Mouse (Mus musculus) forebrain, postnatal 0 days (tissue): ENCODE results near the gene Chp2. TPM values are rescaled to one million over a fixed set of nuclear protein-coding genes. Genes with fewer than 3 reads are reported as not detected.

ENCODE experiments used
- ATAC-seq: fragments of 200-750 bp; cut with Nextera tagmentation; 2 replicates; pipeline ENCODE4 v1.8.0; 2017; ENCODE audit warnings: mild to moderate bottlenecking, moderate library complexity
- DNase-seq: peaks from one replicate; pipeline ENCODE4 v3.0.0-alpha.2; 2015
- H3K27ac ChIP-seq: fragments of 300-500 bp; sonication (generic); 2 replicates; pipeline ENCODE4 v1.5.1; 2014; ENCODE audit warnings: low read depth, mild to moderate bottlenecking, antibody characterized with exemption, low read length, moderate library complexity, mixed read lengths
- H3K27me3 ChIP-seq: fragments of 300-500 bp; sonication (generic); 2 replicates; pipeline ENCODE4 v1.6.1; 2014; ENCODE audit warnings: mild to moderate bottlenecking, low read length, mixed read lengths; ENCODE audit not compliant: insufficient read depth
- H3K36me3 ChIP-seq: fragments of 300-500 bp; sonication (generic); 2 replicates; pipeline ENCODE4 v1.6.1; 2014; ENCODE audit warnings: mild to moderate bottlenecking, moderate library complexity; ENCODE audit not compliant: insufficient read depth
- H3K4me1 ChIP-seq: fragments of 300-500 bp; sonication (generic); 2 replicates; pipeline ENCODE4 v1.6.1; 2014; ENCODE audit warnings: antibody characterized with exemption; ENCODE audit not compliant: insufficient read depth
- H3K4me2 ChIP-seq: fragments of 300-500 bp; sonication (generic); 2 replicates; pipeline ENCODE4 v1.6.1; 2014; ENCODE audit warnings: low read depth, mild to moderate bottlenecking, moderate library complexity
- H3K4me3 ChIP-seq: fragments of 300-500 bp; sonication (generic); 2 replicates; pipeline ENCODE4 v1.5.1; 2014; ENCODE audit warnings: low read depth, low read length, mixed read lengths
- H3K9ac ChIP-seq: fragments of 300-500 bp; sonication (generic); 2 replicates; pipeline ENCODE4 v1.6.1; 2014; ENCODE audit warnings: mild to moderate bottlenecking
- H3K9me3 ChIP-seq: fragments of 300-500 bp; sonication (generic); 2 replicates; pipeline ENCODE4 v1.6.1; 2016; ENCODE audit warnings: low read length
- CTCF ChIP-seq: sonication (generic); IDR thresholded peaks from 2 replicates; pipeline ENCODE4 v1.5.1; 2016; ENCODE audit warnings: antibody characterized with exemption, control low read depth, low read depth
- WGBS: fragments of 180-500 bp; shearing (Covaris S2); extraction: QIAGEN DNeasy Blood & Tissue Kit; methylation state at CpG from one replicate; pipeline ENCODE4 v1.1.7; 2014; 5-methylcytosine and 5-hydroxymethylcytosine counted together
- polyA plus RNA-seq: library from polyadenylated mRNA; unstranded; fragments of >200 nt; fragmentation: Nextera tagmentation; extraction: Ambion mirVana; gene quantifications from 2 replicates; pipeline ENCODE4 v1.2.1, GENCODE M21; 2015
- total RNA-seq: library from RNA; depleted of rRNA; stranded (reverse); fragments of >200 nt; gene quantifications from 2 replicates; pipeline ENCODE4 v1.2.3, GENCODE M21; 2014

The Chp2 gene
- total and polyA plus RNA-seq, 2 experiments from 2014 or later = 1.00 to 1.1 TPM

DNA sequence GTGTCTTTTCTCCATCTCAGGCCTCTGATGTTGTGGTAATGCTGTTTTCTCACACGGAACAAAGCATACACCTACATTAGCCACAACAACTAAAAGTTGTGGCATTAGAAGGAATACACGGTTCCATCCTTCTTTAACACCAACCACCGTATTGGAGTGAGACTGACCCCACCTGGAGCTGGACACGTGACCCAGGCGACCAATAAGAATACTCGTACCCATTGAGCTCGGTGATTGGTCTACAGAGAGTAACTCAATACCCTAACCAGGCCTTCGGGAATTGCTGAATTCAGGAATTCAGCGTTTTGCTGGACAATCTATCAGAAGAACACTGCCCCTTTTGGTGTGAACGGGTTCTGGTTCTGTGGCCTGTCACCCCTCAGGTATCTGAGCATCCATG lies 28.2 kb upstream of the Chp2 start:
- Histone ChIP-seq H3K27ac (no peak overlapping the region), H3K27me3 (no peaks in the 10 kb centered on the region), H3K9me3 (no peaks in the 10 kb centered on the region), H3K4me1 (no peaks in the 10 kb centered on the region), H3K4me3 (no peak overlapping the region), H3K4me2 (no peak overlapping the region), H3K36me3 (no peaks in the 10 kb centered on the region), H3K9ac (no peak overlapping the region)
- 66% methylated on average over 10 of the region's 10 CpGs for whole genome bisulfite sequencing
- no peak for ATAC-seq
- no peak for DNase-seq
- TF ChIP-seq CTCF = no peak

DNA sequence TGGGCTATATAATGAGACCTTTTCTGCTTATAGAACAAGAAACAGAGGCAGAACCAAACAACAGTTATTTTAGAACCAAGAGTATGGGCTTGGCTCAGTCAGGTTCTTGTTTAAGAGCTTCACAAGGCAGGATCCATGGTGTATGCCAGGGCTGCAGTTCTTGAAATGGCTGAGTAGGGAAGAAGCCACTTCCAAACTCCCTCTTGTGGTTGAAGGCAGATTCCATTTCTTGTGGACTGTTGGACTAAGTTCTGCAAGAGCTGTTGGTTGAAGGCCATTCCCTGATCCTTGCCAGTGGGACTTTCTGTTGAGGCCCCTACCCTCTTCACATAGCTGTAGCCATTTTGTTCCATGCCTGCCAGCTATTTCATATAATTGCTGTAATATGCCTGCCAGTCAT lies 25.4 kb upstream of the Chp2 start:
- no peak for DNase-seq
- Histone ChIP-seq H3K27me3 (no peaks in the 10 kb centered on the region), H3K27ac (no peak overlapping the region), H3K36me3 (no peaks in the 10 kb centered on the region), H3K4me3 (no peak overlapping the region), H3K4me1 (no peaks in the 10 kb centered on the region), H3K9ac (no peak overlapping the region), H3K4me2 (no peak overlapping the region), H3K9me3 (no peaks in the 10 kb centered on the region)
- TF ChIP-seq CTCF = peak; percentile 18; the same call in 1 of the 2 replicates
- ATAC-seq = no peak

- Histone ChIP-seq H3K36me3 (no peaks in the 10 kb centered on the region), H3K4me1 (no peaks in the 10 kb centered on the region), H3K4me3 (no peak overlapping the region), H3K9me3 (no peaks in the 10 kb centered on the region), H3K27me3 (no peaks in the 10 kb centered on the region), H3K27ac (no peak overlapping the region), H3K4me2 (no peak overlapping the region), H3K9ac (no peak overlapping the region)
- 92% methylated on average over 9 of the region's 9 CpGs for WGBS
- no peak for TF ChIP-seq CTCF
- DNase-seq (no peak), ATAC-seq (no peak)
Observed at GRCm38 (mm10) chr7:122196771-122197170, 22.5 kb upstream of the Chp2 start.

DNA sequence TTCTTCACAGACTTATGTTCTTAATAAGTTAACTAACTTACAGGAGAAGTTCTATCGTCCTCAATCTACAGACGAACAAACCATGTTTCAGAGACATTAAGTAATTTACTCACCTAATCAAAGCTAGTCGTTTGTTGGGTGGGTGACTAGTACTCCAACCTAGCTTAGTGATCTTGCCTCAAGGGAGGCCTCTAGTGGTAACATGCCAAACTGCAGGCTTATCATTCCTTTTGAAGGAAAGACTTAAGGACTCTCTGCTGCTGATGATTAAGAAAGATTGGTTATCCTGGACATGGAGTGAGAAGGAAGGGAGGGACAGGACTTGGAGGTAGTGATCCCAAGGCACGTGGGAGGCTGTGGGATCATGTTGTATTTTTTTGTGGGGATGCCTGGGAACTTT lies 22.0 kb upstream of the Chp2 start:
- ATAC-seq = no peak
- H3K4me2 ChIP-seq = no peak overlapping the region
- no peak overlapping the region for H3K4me3 ChIP-seq
- no peak overlapping the region for H3K27ac ChIP-seq
- H3K9me3 ChIP-seq = no peaks in the 10 kb centered on the region
- no peaks in the 10 kb centered on the region for H3K36me3 ChIP-seq
- WGBS = 37% methylated on average over 4 of the region's 4 CpGs
- DNase-seq = peak; percentile 68
- H3K4me1 ChIP-seq = no peaks in the 10 kb centered on the region
- no peak overlapping the region for H3K9ac ChIP-seq
- no peaks in the 10 kb centered on the region for H3K27me3 ChIP-seq
- TF ChIP-seq CTCF = peak; percentile 80

DNA sequence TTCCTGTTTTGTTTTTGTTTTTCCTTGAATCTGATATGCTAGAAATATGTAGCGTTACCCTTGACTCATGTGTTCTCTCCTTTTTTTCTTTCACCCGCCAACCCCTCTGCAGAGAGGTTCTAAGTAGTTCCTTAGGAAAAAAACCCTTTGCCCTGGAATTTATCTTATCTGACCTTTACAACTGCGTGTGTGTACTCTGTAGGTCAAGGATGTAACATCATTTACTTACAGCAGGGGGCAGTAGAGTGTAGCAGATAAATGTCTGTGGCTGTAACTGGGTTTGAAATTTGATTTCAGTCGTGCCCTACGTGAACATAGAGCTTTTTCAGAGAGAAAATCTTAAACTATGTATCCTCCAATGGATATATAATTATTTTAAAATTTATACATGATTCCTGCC lies 20.0 kb upstream of the Chp2 start:
- no peaks in the 10 kb centered on the region for H3K36me3 ChIP-seq
- H3K4me3 ChIP-seq = no peak overlapping the region
- no peak overlapping the region for H3K9ac ChIP-seq
- no peak overlapping the region for H3K27ac ChIP-seq
- H3K27me3 ChIP-seq = no peaks in the 10 kb centered on the region
- no peak; the same call in 1 of the 2 replicates for ATAC-seq
- 25% methylated on average over 5 of the region's 5 CpGs for WGBS
- H3K9me3 ChIP-seq = no peaks in the 10 kb centered on the region
- peak; percentile 72 for DNase-seq
- H3K4me1 ChIP-seq = no peaks in the 10 kb centered on the region
- H3K4me2 ChIP-seq = no peak overlapping the region
- TF ChIP-seq CTCF = peak; percentile 84

- no peaks in the 10 kb centered on the region for H3K4me1 ChIP-seq
- no peak for TF ChIP-seq CTCF
- H3K27me3 ChIP-seq = no peaks in the 10 kb centered on the region
- no peak overlapping the region for H3K4me3 ChIP-seq
- no peak overlapping the region for H3K9ac ChIP-seq
- WGBS = 47% methylated on average over 2 of the region's 2 CpGs
- no peak for DNase-seq
- no peaks in the 10 kb centered on the region for H3K36me3 ChIP-seq
- no peak overlapping the region for H3K27ac ChIP-seq
- no peaks in the 10 kb centered on the region for H3K9me3 ChIP-seq
- no peak for ATAC-seq
- H3K4me2 ChIP-seq = no peak overlapping the region
Observed at GRCm38 (mm10) chr7:122203936-122204335, 15.4 kb upstream of the Chp2 start.

GRCm38 (mm10) chr7:122206121-122206520 lies 13.2 kb upstream of the Chp2 start:
- H3K9me3 ChIP-seq = no peaks in the 10 kb centered on the region
- no peak overlapping the region for H3K4me2 ChIP-seq
- no peaks in the 10 kb centered on the region for H3K4me1 ChIP-seq
- DNase-seq (no peak), ATAC-seq (no peak)
- no peak overlapping the region for H3K4me3 ChIP-seq
- no peak for TF ChIP-seq CTCF
- H3K27me3 ChIP-seq = no peaks in the 10 kb centered on the region
- H3K36me3 ChIP-seq = no peaks in the 10 kb centered on the region
- 80% methylated on average over 2 of the region's 2 CpGs for WGBS
- H3K27ac ChIP-seq = no peak overlapping the region
- no peak overlapping the region for H3K9ac ChIP-seq
